Mouse (Mus musculus) CH12.LX (cell line): ENCODE measurements around the gene Kcnj6. TPM values are rescaled to one million over a fixed set of nuclear protein-coding genes. Genes with fewer than 3 reads are reported as not detected.

ENCODE experiments used
- DNase-seq: peaks from one replicate; pipeline ENCODE4 v3.0.0-alpha.2; 2013; ENCODE audit errors: extremely low read depth
- H3K27ac ChIP-seq: 2 replicates; pipeline ENCODE4 v1.5.1; 2012; ENCODE audit warnings: low read depth, mild to moderate bottlenecking, control low read depth, moderate library complexity; ENCODE audit not compliant: insufficient read depth
- H3K27me3 ChIP-seq: replicated peaks from 2 replicates; pipeline ENCODE3; 2012; ENCODE audit warnings: inconsistent platforms
- H3K36me3 ChIP-seq, 2 experiments: replicated peaks in 1 of 2; 2 replicates each; pipeline versions ENCODE3 to v1.6.1; 2012; ENCODE audit warnings: inconsistent platforms in 1 of 2, low read length in 1 of 2, mild to moderate bottlenecking in 1 of 2, mixed read lengths in 1 of 2, moderate library complexity in 1 of 2; ENCODE audit not compliant: control insufficient read depth in 1 of 2, insufficient read depth in 1 of 2
- H3K4me1 ChIP-seq, 2 experiments: 2 replicates each; pipeline ENCODE4 v1.6.1; 2012; ENCODE audit warnings: inconsistent platforms in 1 of 2, moderate library complexity in 1 of 2; ENCODE audit not compliant: insufficient read depth in 2 of 2, control insufficient read depth in 1 of 2
- H3K4me2 ChIP-seq: 2 replicates; pipeline ENCODE4 v1.6.1; 2012; ENCODE audit warnings: low read depth, mild to moderate bottlenecking, control low read depth; ENCODE audit not compliant: poor library complexity, insufficient read depth, severe bottlenecking
- H3K4me3 ChIP-seq, 3 experiments: fragments of 150-350 bp in 1 of 3; sonication (generic) in 1 of 3; replicated peaks in 1 of 3; 2 replicates each; pipeline versions ENCODE3 to v1.5.1; 2011 to 2012; ENCODE audit warnings: low read depth in 2 of 3, low read length in 2 of 3, mild to moderate bottlenecking in 2 of 3, moderate library complexity in 2 of 3, control low read depth in 1 of 3, improper control_type of control experiment in 1 of 3, inconsistent platforms in 1 of 3, mixed read lengths in 1 of 3; ENCODE audit not compliant: poor library complexity in 1 of 3
- H3K79me2 ChIP-seq: replicated peaks from 2 replicates; pipeline ENCODE4 v1.6.1; 2012; ENCODE audit warnings: mild to moderate bottlenecking, moderate library complexity; ENCODE audit not compliant: control insufficient read depth, poor library complexity, insufficient read depth, severe bottlenecking; ENCODE audit errors: extremely low read depth
- H3K9ac ChIP-seq: 2 replicates; pipeline ENCODE4 v1.6.1; 2012; ENCODE audit warnings: low read depth, mild to moderate bottlenecking, control low read depth, moderate library complexity; ENCODE audit not compliant: insufficient read depth
- H3K9me3 ChIP-seq: replicated peaks from 2 replicates; pipeline ENCODE3; 2012; ENCODE audit warnings: low read length, inconsistent platforms, mixed read lengths
- BHLHE40 ChIP-seq: IDR thresholded peaks from 2 replicates; pipeline ENCODE4 v1.6.1; 2011; ENCODE audit warnings: mild to moderate bottlenecking, low read depth, low read length, improper control_type of control experiment
- CHD1 ChIP-seq: IDR thresholded peaks from 2 replicates; pipeline ENCODE4 v1.6.1; 2012; ENCODE audit warnings: low read depth, low read length, improper control_type of control experiment, inconsistent platforms
- CHD2 ChIP-seq: IDR thresholded peaks from 2 replicates; pipeline ENCODE4 v1.6.1; 2011; ENCODE audit warnings: low read length, improper control_type of control experiment
- CTCF ChIP-seq, 2 experiments: IDR thresholded peaks in 1 of 2; conservative IDR thresholded peaks in 1 of 2; 2 replicates each; pipeline ENCODE4 v1.5.1; 2011 to 2012; ENCODE audit warnings: low read depth in 2 of 2, low read length in 2 of 2, improper control_type of control experiment in 1 of 2, inconsistent platforms in 1 of 2, mild to moderate bottlenecking in 1 of 2, moderate library complexity in 1 of 2
- E2F4 ChIP-seq: IDR thresholded peaks from 2 replicates; pipeline ENCODE4 v1.6.1; 2011; ENCODE audit warnings: low read depth, low read length, improper control_type of control experiment; ENCODE audit not compliant: insufficient replicate concordance
- ELF1 ChIP-seq: IDR thresholded peaks from 2 replicates; pipeline ENCODE4 v1.6.1; 2014; ENCODE audit warnings: low read depth, mild to moderate bottlenecking, inconsistent platforms, low read length, improper control_type of control experiment
- EP300 ChIP-seq: IDR thresholded peaks from 2 replicates; pipeline ENCODE4 v1.6.1; 2011; ENCODE audit warnings: low read length, improper control_type of control experiment
- ETS1 ChIP-seq: conservative IDR thresholded peaks from 2 replicates; pipeline ENCODE4 v1.6.1; 2012; ENCODE audit warnings: low read depth, mild to moderate bottlenecking, inconsistent platforms, low read length, improper control_type of control experiment, moderate library complexity
- GABPA ChIP-seq: IDR thresholded peaks from 2 replicates; pipeline ENCODE4 v1.6.1; 2012; ENCODE audit warnings: low read depth, low read length, improper control_type of control experiment, inconsistent platforms; ENCODE audit not compliant: insufficient replicate concordance
- HCFC1 ChIP-seq: IDR thresholded peaks from 2 replicates; pipeline ENCODE4 v1.6.1; 2012; ENCODE audit warnings: low read depth, mild to moderate bottlenecking, inconsistent platforms, low read length, improper control_type of control experiment
- IRF4 ChIP-seq: IDR thresholded peaks from 2 replicates; pipeline ENCODE4 v1.6.1; 2014; ENCODE audit warnings: low read depth, mild to moderate bottlenecking, inconsistent platforms, low read length, improper control_type of control experiment
- JUN ChIP-seq: IDR thresholded peaks from 2 replicates; pipeline ENCODE4 v1.6.1; 2011; ENCODE audit warnings: low read depth, mild to moderate bottlenecking, low read length, improper control_type of control experiment, moderate library complexity; ENCODE audit not compliant: insufficient read depth
- JUND ChIP-seq: conservative IDR thresholded peaks from 2 replicates; pipeline ENCODE4 v1.6.1; 2011; ENCODE audit warnings: low read depth, low read length, improper control_type of control experiment
- KAT2A ChIP-seq: IDR thresholded peaks from 2 replicates; pipeline ENCODE4 v1.6.1; 2012; ENCODE audit warnings: low read length, improper control_type of control experiment, inconsistent platforms; ENCODE audit not compliant: insufficient replicate concordance
- MAFK ChIP-seq: IDR thresholded peaks from 2 replicates; pipeline ENCODE4 v1.6.1; 2011; ENCODE audit warnings: low read length, improper control_type of control experiment; ENCODE audit not compliant: insufficient replicate concordance
- MAX ChIP-seq: IDR thresholded peaks from 2 replicates; pipeline ENCODE4 v1.6.1; 2011; ENCODE audit warnings: low read length, improper control_type of control experiment
- MAZ ChIP-seq: IDR thresholded peaks from 2 replicates; pipeline ENCODE4 v1.6.1; 2012; ENCODE audit warnings: low read depth, mild to moderate bottlenecking, inconsistent platforms, low read length, improper control_type of control experiment, moderate library complexity
- MXI1 ChIP-seq: IDR thresholded peaks from 2 replicates; pipeline ENCODE4 v1.6.1; 2011; ENCODE audit warnings: mild to moderate bottlenecking, low read depth, low read length, improper control_type of control experiment
- MYC ChIP-seq: IDR thresholded peaks from 2 replicates; pipeline ENCODE4 v1.6.1; 2011; ENCODE audit warnings: low read depth, mild to moderate bottlenecking, improper control_type of control experiment, low read length
- NELFE ChIP-seq: IDR thresholded peaks from 2 replicates; pipeline ENCODE4 v1.6.1; 2011; ENCODE audit warnings: low read depth, low read length, improper control_type of control experiment
- PAX5 ChIP-seq: IDR thresholded peaks from 2 replicates; pipeline ENCODE4 v1.6.1; 2012; ENCODE audit warnings: low read length, inconsistent platforms, mixed read lengths
- POLR2A ChIP-seq: IDR thresholded peaks from 2 replicates; pipeline ENCODE4 v1.6.1; 2011; ENCODE audit warnings: low read depth, mild to moderate bottlenecking, improper control_type of control experiment, low read length
- POLR2AphosphoS2 ChIP-seq: IDR thresholded peaks from 2 replicates; pipeline ENCODE4 v1.6.1; 2011; ENCODE audit warnings: low read depth, low read length, improper control_type of control experiment
- RAD21 ChIP-seq: IDR thresholded peaks from 2 replicates; pipeline ENCODE4 v1.6.1; 2011; ENCODE audit warnings: low read depth, mild to moderate bottlenecking, low read length, improper control_type of control experiment, moderate library complexity
- SIN3A ChIP-seq: IDR thresholded peaks from 2 replicates; pipeline ENCODE4 v1.6.1; 2012; ENCODE audit warnings: low read length, improper control_type of control experiment, inconsistent platforms
- SMC3 ChIP-seq: IDR thresholded peaks from 2 replicates; pipeline ENCODE4 v1.6.1; 2011; ENCODE audit warnings: low read depth, low read length, improper control_type of control experiment
- TBP ChIP-seq: conservative IDR thresholded peaks from 2 replicates; pipeline ENCODE4 v1.6.1; 2011; ENCODE audit warnings: low read depth, low read length, improper control_type of control experiment
- TCF12 ChIP-seq: IDR thresholded peaks from 2 replicates; pipeline ENCODE4 v1.6.1; 2014; ENCODE audit warnings: low read depth, mild to moderate bottlenecking, inconsistent platforms, low read length, improper control_type of control experiment
- UBTF ChIP-seq: IDR thresholded peaks from 2 replicates; pipeline ENCODE4 v1.6.1; 2012; ENCODE audit warnings: low read depth, mild to moderate bottlenecking, inconsistent platforms, low read length, improper control_type of control experiment, moderate library complexity
- USF1 ChIP-seq: IDR thresholded peaks from 2 replicates; pipeline ENCODE4 v1.6.1; 2014; ENCODE audit warnings: low read depth, mild to moderate bottlenecking, inconsistent platforms, low read length, improper control_type of control experiment
- ZKSCAN1 ChIP-seq: IDR thresholded peaks from 2 replicates; pipeline ENCODE4 v1.6.1; 2012; ENCODE audit warnings: low read depth, inconsistent platforms, low read length, improper control_type of control experiment, borderline replicate concordance
- ZMIZ1 ChIP-seq: IDR thresholded peaks from 2 replicates; pipeline ENCODE4 v1.6.1; 2012; ENCODE audit warnings: low read depth, mild to moderate bottlenecking, inconsistent platforms, low read length, improper control_type of control experiment
- ZNF384 ChIP-seq: IDR thresholded peaks from 2 replicates; pipeline ENCODE4 v1.6.1; 2012; ENCODE audit warnings: low read depth, low read length, improper control_type of control experiment, inconsistent platforms
- dilution Hi-C: fragments of 300-500 bp; cut with MboI; formaldehyde crosslinking; loops from 2 replicates; pipeline ENCODE4 v1.14.3; 2020; ENCODE audit warnings: low sequenced_read_pairs; ENCODE audit not compliant: extremely low pct_unique_long_range_greater_than_20kb, extremely low pct_ligation_motif_present
- in situ Hi-C: fragments of 300-500 bp; cut with MboI; formaldehyde crosslinking; loops from 3 replicates; pipeline ENCODE4 v1.14.3; 2019; ENCODE audit warnings: low sequenced_read_pairs, low pct_ligation_motif_present, low pct_unique_long_range_greater_than_20kb, mixed read lengths
- polyA plus RNA-seq: library from polyadenylated mRNA; unstranded; fragments of >175 nt; gene quantifications from 2 replicates; pipeline ENCODE4 v1.2.1, GENCODE M21; 2012; ENCODE audit warnings: low read depth; ENCODE audit not compliant: insufficient read length
- total RNA-seq, 2 experiments: library from RNA; depleted of rRNA; stranded (reverse); fragments of 300-350 nt in 1 of 2; fragments of >200 nt in 1 of 2; gene quantifications; 2 replicates each; pipeline ENCODE4 v1.2.3; 2012 to 2014

Gene Kcnj6
- total and polyA plus RNA-seq, 3 experiments, result not detected

- no peak for TF ChIP-seq ZKSCAN1
- TF ChIP-seq GABPA, result no peak
- TF ChIP-seq ZMIZ1, result no peak
- 0 out of 2 replicates have a peak, but pooled peaks have one; percentile 52 for TF ChIP-seq MAFK
- TF ChIP-seq CHD1, result no peak
- TF ChIP-seq ZNF384, result no peak
- TF ChIP-seq ETS1, result peak; percentile 83
- TF ChIP-seq SIN3A, result peak; percentile 57; the same call in 1 of the 2 replicates
- no peak for TF ChIP-seq E2F4
- TF ChIP-seq UBTF, result no peak
- TF ChIP-seq NELFE, result peak; percentile 53; the same call in 1 of the 2 replicates
- TF ChIP-seq IRF4, result peak; percentile 37
- TF ChIP-seq KAT2A, result no peak
- no peak; the same call in 1 of the 2 replicates for TF ChIP-seq RAD21
- TF ChIP-seq ELF1, result no peak
- no peak for TF ChIP-seq USF1
- TF ChIP-seq MAZ, result peak; percentile 78; the same call in 1 of the 2 replicates
- TF ChIP-seq, all 38 proteins: peak for 16
These were observed 260.2 kb downstream of the Kcnj6 start (continued) for GRCm38 (mm10) chr16:94737359-94737687.

GRCm38 (mm10) chr16:94736462-94737358 is 260.8 kb downstream of the Kcnj6 start:
- peaks cover 9 to 30% of the 10 kb centered on the region in 2 experiments for H3K4me1 ChIP-seq
- in situ Hi-C loops, result no loop called here
- H3K27ac ChIP-seq, result peak overlapping the region; percentile 59
- no peaks in the 10 kb centered on the region for H3K79me2 ChIP-seq
- no peaks in the 10 kb centered on the region for H3K9me3 ChIP-seq
- dilution Hi-C loops, result no loop called here
- H3K4me3 ChIP-seq, result no peak overlapping the region
- no peaks in the 10 kb centered on the region for H3K36me3 ChIP-seq
- peak; percentile 82 for DNase-seq
- H3K27me3 ChIP-seq, result peaks cover 8% of the 10 kb centered on the region
- peak overlapping the region; percentile 84 for H3K4me2 ChIP-seq
- no peak overlapping the region for H3K9ac ChIP-seq
- TF ChIP-seq RAD21, result no peak
- 0 out of 2 replicates have a peak, but pooled peaks have one; percentile 8 for TF ChIP-seq TCF12
- peak; percentile 31; the same call in 1 of the 2 replicates for TF ChIP-seq NELFE
- TF ChIP-seq EP300, result no peak; the same call in 1 of the 2 replicates
- no peak for TF ChIP-seq CHD2
- TF ChIP-seq MAZ, result no peak
- no peak for TF ChIP-seq POLR2AphosphoS2
- TF ChIP-seq ETS1, result peak; percentile 9; the same call in 1 of the 2 replicates
- peak; percentile 63 for TF ChIP-seq MYC
- TF ChIP-seq CHD1, result peak; percentile 90
- TF ChIP-seq SMC3, result no peak
- TF ChIP-seq MXI1, result no peak
- no peak; the same call in 1 of the 2 replicates for TF ChIP-seq JUN
- peak; percentile 84; the same call in 1 of the 2 replicates for TF ChIP-seq SIN3A
- TF ChIP-seq HCFC1, result 0 out of 2 replicates have a peak, but pooled peaks have one; percentile 18
- TF ChIP-seq POLR2A, result peak; percentile 47; the same call in 1 of the 2 replicates
- TF ChIP-seq TBP, result peak; percentile 68
- peak; percentile 73 for TF ChIP-seq IRF4
- TF ChIP-seq ZMIZ1, result no peak; the same call in 1 of the 2 replicates
- TF ChIP-seq MAX, result peak; percentile 85
- TF ChIP-seq CTCF (conservative IDR thresholded peaks at IDR 0.05 in 1 of 2, IDR thresholded peaks at IDR 0.05 in 1 of 2; ENCODE audit: low read depth in 2 of 2, low read length in 2 of 2), result no peak
- TF ChIP-seq BHLHE40, result peak; percentile 97
- no peak for TF ChIP-seq ELF1
- no peak for TF ChIP-seq USF1
- 0 out of 2 replicates have a peak, but pooled peaks have one; percentile 32 for TF ChIP-seq UBTF
- TF ChIP-seq PAX5, result no peak
- TF ChIP-seq E2F4, result no peak
- TF ChIP-seq ZKSCAN1, result no peak
- TF ChIP-seq GABPA, result no peak
- TF ChIP-seq JUND, result peak; percentile 9; the same call in 1 of the 2 replicates
